Mouse (Mus musculus) lung, embryonic 15.5 days (tissue): ENCODE measurements around the gene Hcrt. TPM values are rescaled to one million over a fixed set of nuclear protein-coding genes. Genes with fewer than 3 reads are reported as not detected.
"Not testable (repeated sequence)": the region's sequence is repeated elsewhere in the genome, so short reads cannot be mapped to it uniquely, and the experiment has no call there.

ENCODE experiments used
- ATAC-seq: fragments of 200-750 bp; cut with Nextera tagmentation; 2 replicates; pipeline ENCODE4 v1.8.0; 2017; ENCODE audit warnings: moderate number of reproducible peaks, borderline replicate concordance; ENCODE audit not compliant: low FRiP score, low TSS enrichment; ENCODE audit errors: extremely low read depth
- H3K27ac ChIP-seq: fragments of 300-500 bp; sonication (generic); 2 replicates; pipeline ENCODE4 v1.5.1; 2015; ENCODE audit warnings: moderate library complexity, mild to moderate bottlenecking, inconsistent platforms
- H3K27me3 ChIP-seq: fragments of 300-500 bp; sonication (generic); 2 replicates; pipeline ENCODE4 v1.6.1; 2015; ENCODE audit warnings: inconsistent platforms
- H3K36me3 ChIP-seq: fragments of 300-500 bp; sonication (generic); 2 replicates; pipeline ENCODE4 v1.6.1; 2015; ENCODE audit warnings: inconsistent platforms
- H3K4me1 ChIP-seq: fragments of 300-500 bp; sonication (generic); 2 replicates; pipeline ENCODE4 v1.6.1; 2015; ENCODE audit warnings: inconsistent platforms
- H3K4me2 ChIP-seq: fragments of 300-500 bp; sonication (generic); 2 replicates; pipeline ENCODE4 v1.6.1; 2015; ENCODE audit warnings: inconsistent platforms, mild to moderate bottlenecking, moderate library complexity
- H3K4me3 ChIP-seq: fragments of 300-500 bp; sonication (generic); 2 replicates; pipeline ENCODE4 v1.5.1; 2015; ENCODE audit warnings: mild to moderate bottlenecking, inconsistent platforms
- H3K9ac ChIP-seq: fragments of 300-500 bp; sonication (generic); 2 replicates; pipeline ENCODE4 v1.6.1; 2015; ENCODE audit warnings: inconsistent platforms
- H3K9me3 ChIP-seq: fragments of 300-500 bp; sonication (generic); 2 replicates; pipeline ENCODE4 v1.6.1; 2016; ENCODE audit warnings: inconsistent platforms
- WGBS: fragments of 180-500 bp; shearing (Covaris S2); methylation state at CpG from one replicate; pipeline ENCODE4 v1.1.7; 2015; 5-methylcytosine and 5-hydroxymethylcytosine counted together
- polyA plus RNA-seq: library from polyadenylated mRNA; unstranded; fragments of >200 nt; fragmentation: Nextera tagmentation; extraction: Ambion mirVana; gene quantifications from 2 replicates; pipeline ENCODE4 v1.2.1, GENCODE M21; 2015

Hcrt gene
- not detected in 2 replicates for polyA plus RNA-seq

GRCm38 (mm10) chr11:100762831-100763230, at the start of gene Hcrt:
TSS of gene Hcrt (minus strand) at chr11:100762931.
- Histone ChIP-seq H3K4me2 (peak within 1 kb of the TSS; percentile 73), H3K4me1 (peaks cover 17% of the 10 kb centered on the region), H3K36me3 (no peaks in the 10 kb centered on the region), H3K9ac (peak within 1 kb of the TSS; percentile 32; the same call in 1 of the 2 replicates), H3K27me3 (peaks cover 35% of the 10 kb centered on the region), H3K4me3 (peak within 1 kb of the TSS; percentile 44), H3K9me3 (no peaks in the 10 kb centered on the region), H3K27ac (no peak within 1 kb of the TSS)
- WGBS = 87% methylated on average over 7 of the region's 7 CpGs
- no peak for ATAC-seq

- H3K9me3 ChIP-seq = no peaks in the 10 kb centered on the region
- peaks cover 10% of the 10 kb centered on the region for H3K4me1 ChIP-seq
- H3K4me3 ChIP-seq = no peak overlapping the region
- WGBS = 92% methylated on average over 2 of the region's 2 CpGs
- H3K36me3 ChIP-seq = no peaks in the 10 kb centered on the region
- no peak overlapping the region for H3K27ac ChIP-seq
- H3K4me2 ChIP-seq = no peak overlapping the region
- ATAC-seq = no peak
- H3K9ac ChIP-seq = no peak overlapping the region
- no peaks in the 10 kb centered on the region for H3K27me3 ChIP-seq
These were observed 48.4 kb upstream of the Hcrt start for GRCm38 (mm10) chr11:100811132-100811531.

- no peaks in the 10 kb centered on the region for H3K36me3 ChIP-seq
- no peak for ATAC-seq
- H3K4me1 ChIP-seq = peaks cover 7% of the 10 kb centered on the region; the same call in 1 of the 2 replicates
- no peaks in the 10 kb centered on the region for H3K9me3 ChIP-seq
- H3K9ac ChIP-seq = no peak overlapping the region
- no peak overlapping the region for H3K27ac ChIP-seq
- H3K4me2 ChIP-seq = no peak overlapping the region
- H3K27me3 ChIP-seq = no peaks in the 10 kb centered on the region
- H3K4me3 ChIP-seq = no peak overlapping the region
- WGBS = 82% methylated on average over 9 of the region's 9 CpGs
These were observed 47.8 kb upstream of the Hcrt start for GRCm38 (mm10) chr11:100810516-100810915.

GRCm38 (mm10) chr11:100806380-100807305, 43.9 kb upstream of the Hcrt start:
- H3K4me1 ChIP-seq = no peaks in the 10 kb centered on the region
- H3K27ac ChIP-seq = no peak overlapping the region
- peaks cover 28% of the 10 kb centered on the region for H3K36me3 ChIP-seq
- no peaks in the 10 kb centered on the region for H3K9me3 ChIP-seq
- H3K9ac ChIP-seq = no peak overlapping the region
- no peak overlapping the region for H3K4me2 ChIP-seq
- H3K4me3 ChIP-seq = no peak overlapping the region
- 68% methylated on average over 20 of the region's 20 CpGs for WGBS
- H3K27me3 ChIP-seq = no peaks in the 10 kb centered on the region
- no peak for ATAC-seq

- WGBS = 63% methylated on average over 7 of the region's 7 CpGs
- no peaks in the 10 kb centered on the region for H3K4me1 ChIP-seq
- no peak overlapping the region for H3K9ac ChIP-seq
- H3K27me3 ChIP-seq = no peaks in the 10 kb centered on the region
- no peaks in the 10 kb centered on the region for H3K9me3 ChIP-seq
- no peak overlapping the region for H3K27ac ChIP-seq
- H3K36me3 ChIP-seq = peaks cover 36% of the 10 kb centered on the region
- ATAC-seq = no peak
- H3K4me3 ChIP-seq = no peak overlapping the region
- H3K4me2 ChIP-seq = no peak overlapping the region
These were observed 42.8 kb upstream of the Hcrt start for GRCm38 (mm10) chr11:100805535-100805934.

GRCm38 (mm10) chr11:100804409-100804808, 41.7 kb upstream of the Hcrt start:
- peaks cover 36% of the 10 kb centered on the region for H3K36me3 ChIP-seq
- H3K4me3 ChIP-seq = no peak overlapping the region
- no peaks in the 10 kb centered on the region for H3K27me3 ChIP-seq
- no peak overlapping the region for H3K4me2 ChIP-seq
- H3K27ac ChIP-seq = no peak overlapping the region
- ATAC-seq = no peak
- H3K4me1 ChIP-seq = no peaks in the 10 kb centered on the region
- 90% methylated on average over 10 of the region's 10 CpGs for WGBS
- no peaks in the 10 kb centered on the region for H3K9me3 ChIP-seq
- H3K9ac ChIP-seq = no peak overlapping the region

GRCm38 (mm10) chr11:100799426-100799825, 36.7 kb upstream of the Hcrt start:
- no peak for ATAC-seq
- Histone ChIP-seq H3K4me3 (no peak overlapping the region), H3K4me1 (no peaks in the 10 kb centered on the region), H3K9ac (no peak overlapping the region), H3K27me3 (no peaks in the 10 kb centered on the region), H3K27ac (no peak overlapping the region), H3K36me3 (peaks cover 42% of the 10 kb centered on the region), H3K4me2 (no peak overlapping the region), H3K9me3 (no peaks in the 10 kb centered on the region)
- 70% methylated on average over 5 of the region's 5 CpGs for WGBS

- no peaks in the 10 kb centered on the region for H3K27me3 ChIP-seq
- no peak overlapping the region for H3K4me3 ChIP-seq
- no peak overlapping the region for H3K4me2 ChIP-seq
- WGBS = 64% methylated on average over 8 of the region's 8 CpGs
- no peak overlapping the region for H3K9ac ChIP-seq
- no peaks in the 10 kb centered on the region for H3K4me1 ChIP-seq
- H3K9me3 ChIP-seq = no peaks in the 10 kb centered on the region
- no peak overlapping the region for H3K27ac ChIP-seq
- ATAC-seq = no peak
- H3K36me3 ChIP-seq = peaks cover 24% of the 10 kb centered on the region
These were observed 33.9 kb upstream of the Hcrt start for GRCm38 (mm10) chr11:100796585-100796984.

GRCm38 (mm10) chr11:100795386-100795785, 32.7 kb upstream of the Hcrt start:
- Histone ChIP-seq H3K27ac (no peak overlapping the region), H3K9me3 (no peaks in the 10 kb centered on the region), H3K4me1 (no peaks in the 10 kb centered on the region), H3K4me3 (no peak overlapping the region), H3K9ac (no peak overlapping the region), H3K4me2 (no peak overlapping the region), H3K27me3 (no peaks in the 10 kb centered on the region), H3K36me3 (peaks cover 18% of the 10 kb centered on the region)
- 93% methylated on average over 2 of the region's 2 CpGs for WGBS
- ATAC-seq = no peak

GRCm38 (mm10) chr11:100791457-100792049, 28.8 kb upstream of the Hcrt start:
- Histone ChIP-seq H3K4me2 (no peak overlapping the region), H3K36me3 (peaks cover 49% of the 10 kb centered on the region), H3K4me3 (no peak overlapping the region), H3K27me3 (no peaks in the 10 kb centered on the region), H3K4me1 (no peaks in the 10 kb centered on the region), H3K9ac (no peak overlapping the region), H3K9me3 (no peaks in the 10 kb centered on the region), H3K27ac (no peak overlapping the region)
- WGBS = 63% methylated on average over 2 of the region's 2 CpGs
- no peak for ATAC-seq

- H3K27ac ChIP-seq, ATAC-seq, H3K9ac ChIP-seq, H3K9me3 ChIP-seq, H3K27me3 ChIP-seq, H3K4me2 ChIP-seq, H3K4me1 ChIP-seq, H3K4me3 ChIP-seq: not testable (repeated sequence)
- H3K36me3 ChIP-seq = peaks cover 45% of the 10 kb centered on the region
- WGBS = 71% methylated on average over 9 of the region's 9 CpGs
These were observed 27.9 kb upstream of the Hcrt start for GRCm38 (mm10) chr11:100790644-100791043.

GRCm38 (mm10) chr11:100789702-100790101, 27.0 kb upstream of the Hcrt start:
- Histone ChIP-seq H3K27me3 (no peaks in the 10 kb centered on the region), H3K27ac (no peak overlapping the region), H3K4me3 (no peak overlapping the region), H3K9ac (no peak overlapping the region), H3K4me1 (no peaks in the 10 kb centered on the region), H3K36me3 (peaks cover 39% of the 10 kb centered on the region), H3K4me2 (no peak overlapping the region), H3K9me3 (no peaks in the 10 kb centered on the region)
- 89% methylated on average over 3 of the region's 3 CpGs for WGBS
- no peak for ATAC-seq
